Mouse (Mus musculus) heart, adult 2 months (tissue): ENCODE results near the gene 4930469K13Rik. TPM values are rescaled to one million over a fixed set of nuclear protein-coding genes. Genes with fewer than 3 reads are reported as not detected.

Experiments used
- DNase-seq, 2 experiments: peaks; one replicate each; pipeline ENCODE4 v3.0.0; 2021
- H3K27ac ChIP-seq: fragments of 200-600 bp; 2 replicates; pipeline ENCODE4 v1.8.1; 2022
- H3K27me3 ChIP-seq: fragments of 200-500 bp; 2 replicates; pipeline ENCODE4 v1.6.1; 2012; ENCODE audit warnings: mild to moderate bottlenecking, low read length, inconsistent platforms, mixed read lengths; ENCODE audit not compliant: control insufficient read depth, insufficient read depth
- H3K36me3 ChIP-seq: fragments of 200-500 bp; 2 replicates; pipeline ENCODE4 v1.6.1; 2012; ENCODE audit warnings: low read length, inconsistent platforms; ENCODE audit not compliant: control insufficient read depth, insufficient read depth
- H3K4me1 ChIP-seq: fragments of 200-500 bp; 2 replicates; pipeline ENCODE4 v1.6.1; 2011; ENCODE audit warnings: low read length; ENCODE audit not compliant: control insufficient read depth, insufficient read depth
- H3K4me3 ChIP-seq: fragments of 200-600 bp; 2 replicates; pipeline ENCODE4 v1.8.1; 2022
- H3K79me2 ChIP-seq: fragments of 200-500 bp; replicated peaks from 2 replicates; pipeline ENCODE4 v1.6.1; 2012; ENCODE audit warnings: mild to moderate bottlenecking, inconsistent platforms, low read length, moderate library complexity, mixed read lengths; ENCODE audit not compliant: control insufficient read depth, insufficient read depth
- H3K9ac ChIP-seq: fragments of 200-500 bp; 2 replicates; pipeline ENCODE4 v1.6.1; 2012; ENCODE audit warnings: low read depth, mild to moderate bottlenecking, control low read depth, inconsistent platforms, low read length, mixed read lengths
- CTCF ChIP-seq: fragments of 200-600 bp; IDR thresholded peaks from 2 replicates; pipeline ENCODE4 v1.8.1; 2022; ENCODE audit warnings: antibody characterized with exemption, mild to moderate bottlenecking, moderate library complexity
- EP300 ChIP-seq: fragments of 200-500 bp; IDR thresholded peaks from 2 replicates; pipeline ENCODE4 v1.6.1; 2011; ENCODE audit warnings: low read depth, low read length, control low read depth; ENCODE audit not compliant: insufficient read depth
- POLR2A ChIP-seq: fragments of 200-500 bp; IDR thresholded peaks from 2 replicates; pipeline ENCODE4 v1.6.1; 2011; ENCODE audit warnings: mild to moderate bottlenecking, low read depth, low read length, control low read depth; ENCODE audit not compliant: insufficient read depth
- WGBS: fragments of 180-500 bp; shearing (Covaris S2); methylation state at CpG from one replicate; pipeline ENCODE4 v1.1.7; 2018; 5-methylcytosine and 5-hydroxymethylcytosine counted together
- intact Hi-C: fragments of 180-260 bp; cut with DNase I; formaldehyde crosslinking; loops from one replicate; pipeline ENCODE4 v1.15.1; 2025
- polyA plus RNA-seq: library from polyadenylated mRNA; depleted of rRNA; stranded (reverse); fragments of >200 nt; gene quantifications from 2 replicates; pipeline ENCODE4 v1.2.3, GENCODE M21; 2012
- total RNA-seq, 2 experiments: library from RNA; stranded (reverse); gene quantifications; 2 replicates each; pipeline ENCODE4 v1.2.3; 2021

4930469K13Rik gene
- total and polyA plus RNA-seq, 3 experiments, result not detected

DNA sequence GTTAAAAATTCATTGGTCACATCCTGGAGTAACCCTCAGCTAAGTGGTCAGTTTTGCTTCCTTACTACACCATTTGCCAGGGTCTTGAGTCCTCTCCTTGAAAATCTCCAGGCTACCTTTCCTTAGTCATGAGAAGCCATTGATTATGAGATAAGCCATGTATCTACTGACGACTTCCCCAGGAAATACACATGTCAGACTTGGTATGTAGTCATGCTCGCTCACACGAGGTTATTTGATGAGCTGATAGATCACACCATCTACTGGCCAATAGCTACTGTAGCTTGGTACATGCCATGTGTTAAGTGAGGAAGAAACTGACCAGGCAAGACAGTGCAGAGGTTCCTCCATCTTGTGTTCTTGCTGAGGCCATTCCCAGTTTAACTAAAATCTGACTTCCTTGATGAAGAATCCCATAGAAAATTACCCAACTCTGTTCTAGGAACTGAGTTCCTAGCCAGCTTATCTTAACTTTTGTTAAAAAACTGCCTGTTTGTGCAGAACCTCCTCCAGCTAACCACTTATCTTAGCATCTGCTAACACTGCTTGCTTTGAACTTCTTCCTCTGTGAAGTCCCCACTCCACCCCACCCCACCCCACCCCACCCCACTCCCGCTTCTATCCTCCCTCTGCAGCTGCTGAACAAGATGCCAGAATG is 158.8 kb downstream of the 4930469K13Rik start:
- no peak for DNase-seq

DNA sequence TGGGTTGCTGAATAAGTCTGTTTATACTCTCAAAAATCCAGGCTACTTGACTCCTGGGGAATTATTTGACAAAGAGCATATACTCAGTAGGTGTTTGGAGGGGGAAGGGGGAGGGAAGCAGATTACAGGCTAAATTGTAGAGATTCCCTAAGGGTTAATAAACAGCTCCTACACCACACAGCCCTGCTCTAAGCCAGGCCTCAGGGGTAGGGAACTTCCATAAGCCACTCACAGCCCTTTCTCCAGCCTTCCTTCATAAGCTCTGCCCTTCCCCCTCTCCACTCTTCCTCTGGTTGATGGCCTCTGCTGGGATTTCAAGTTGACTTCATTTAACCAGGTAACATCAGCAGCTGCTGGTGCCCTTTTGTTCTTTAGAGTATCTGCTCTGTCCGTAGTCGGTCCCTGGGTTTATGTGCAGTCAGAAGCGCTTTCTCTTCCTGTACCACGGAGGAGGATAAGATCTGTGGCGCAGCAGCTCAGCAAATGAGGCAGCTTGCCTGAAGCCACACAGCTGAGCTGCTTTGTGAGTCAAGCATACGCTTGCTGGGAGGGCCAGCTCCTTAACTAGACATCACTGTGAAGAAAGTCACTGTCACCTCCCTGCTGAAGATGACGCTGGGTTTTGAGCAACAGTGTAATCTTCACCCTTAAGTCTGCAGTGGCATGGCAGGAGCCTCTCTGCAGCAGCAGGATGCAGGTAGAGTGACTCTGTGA is 159.6 kb downstream of the 4930469K13Rik start:
- H3K4me3 ChIP-seq, result no peak overlapping the region
- 54% methylated on average over 7 of the region's 7 CpGs for WGBS
- DNase-seq, result peak in 1 of 2 experiments; percentile 9
- TF ChIP-seq EP300 (no peak), CTCF (no peak), POLR2A (no peak)
- H3K27me3 ChIP-seq, result no peaks in the 10 kb centered on the region
- H3K27ac ChIP-seq, result no peak overlapping the region
- no peak overlapping the region for H3K9ac ChIP-seq
- H3K4me1 ChIP-seq, result no peaks in the 10 kb centered on the region
- intact Hi-C loops, result no loop called here
- no peaks in the 10 kb centered on the region for H3K79me2 ChIP-seq
- no peaks in the 10 kb centered on the region for H3K36me3 ChIP-seq

More for the DNA sequence above, 158.8 kb downstream of the 4930469K13Rik start:
- H3K4me1 ChIP-seq, result no peaks in the 10 kb centered on the region
- H3K27me3 ChIP-seq, result no peaks in the 10 kb centered on the region
- H3K4me3 ChIP-seq, result no peak overlapping the region
- H3K9ac ChIP-seq, result no peak overlapping the region
- H3K27ac ChIP-seq, result no peak overlapping the region
- intact Hi-C loops, result no loop called here
- WGBS, result 49% methylated on average over 4 of the region's 4 CpGs
- H3K36me3 ChIP-seq, result no peaks in the 10 kb centered on the region
- no peaks in the 10 kb centered on the region for H3K79me2 ChIP-seq
- TF ChIP-seq CTCF (no peak), EP300 (no peak), POLR2A (no peak)

DNA sequence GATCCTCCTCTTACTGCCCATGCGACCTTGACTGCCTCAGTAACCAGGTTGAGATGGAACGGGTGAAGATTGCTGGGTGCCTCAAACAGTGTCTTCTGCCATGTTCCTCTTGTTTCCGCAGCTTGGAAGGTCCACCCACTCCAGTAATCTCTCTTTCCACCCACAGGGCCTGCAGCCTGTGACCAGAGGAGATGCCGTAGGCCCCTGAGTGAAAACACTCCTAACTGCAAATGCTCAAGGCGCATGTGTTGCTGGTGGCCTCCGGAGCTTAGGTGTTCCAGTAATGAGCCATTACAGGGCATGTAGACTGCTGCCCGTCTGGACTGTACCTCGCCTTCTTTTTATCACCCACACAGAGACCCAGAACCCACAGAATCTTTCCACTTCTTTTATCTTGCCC is 160.7 kb downstream of the 4930469K13Rik start:
- Histone ChIP-seq H3K27ac (no peak overlapping the region), H3K9ac (no peak overlapping the region), H3K4me1 (no peaks in the 10 kb centered on the region), H3K36me3 (no peaks in the 10 kb centered on the region), H3K79me2 (no peaks in the 10 kb centered on the region), H3K27me3 (no peaks in the 10 kb centered on the region), H3K4me3 (no peak overlapping the region)
- WGBS, result 85% methylated on average over 8 of the region's 8 CpGs
- intact Hi-C loops, result no loop called here
- TF ChIP-seq CTCF, result no peak
- no peak for TF ChIP-seq POLR2A
- no peak for TF ChIP-seq EP300
- DNase-seq, result no peak

DNA sequence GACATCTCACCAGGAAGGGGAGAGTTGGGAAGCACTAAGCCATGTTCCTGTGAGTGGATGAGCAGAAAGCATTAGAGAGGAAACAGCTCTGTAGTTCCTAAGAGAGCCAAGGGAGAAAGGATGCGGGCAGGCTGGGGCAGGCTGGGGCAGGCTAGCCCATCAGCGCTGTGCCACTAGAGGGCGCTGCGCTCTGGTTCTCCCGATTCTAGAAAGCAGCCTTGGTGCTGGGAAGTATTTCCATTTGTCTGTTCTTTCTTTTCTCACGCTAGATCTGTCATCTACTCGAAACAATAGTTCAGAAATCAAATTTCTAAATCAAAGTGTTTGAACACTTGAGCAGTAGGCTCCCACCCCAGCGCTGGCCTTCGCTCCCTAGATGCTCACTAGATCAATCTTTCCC is 164.1 kb downstream of the 4930469K13Rik start:
- Histone ChIP-seq H3K9ac (no peak overlapping the region), H3K36me3 (no peaks in the 10 kb centered on the region), H3K4me3 (no peak overlapping the region), H3K4me1 (no peaks in the 10 kb centered on the region), H3K27me3 (no peaks in the 10 kb centered on the region), H3K27ac (no peak overlapping the region), H3K79me2 (no peaks in the 10 kb centered on the region)
- no peak for DNase-seq
- TF ChIP-seq CTCF (peak; percentile 42), EP300 (no peak)
- intact Hi-C loops, result no loop called here
- 56% methylated on average over 9 of the region's 9 CpGs for WGBS

DNA sequence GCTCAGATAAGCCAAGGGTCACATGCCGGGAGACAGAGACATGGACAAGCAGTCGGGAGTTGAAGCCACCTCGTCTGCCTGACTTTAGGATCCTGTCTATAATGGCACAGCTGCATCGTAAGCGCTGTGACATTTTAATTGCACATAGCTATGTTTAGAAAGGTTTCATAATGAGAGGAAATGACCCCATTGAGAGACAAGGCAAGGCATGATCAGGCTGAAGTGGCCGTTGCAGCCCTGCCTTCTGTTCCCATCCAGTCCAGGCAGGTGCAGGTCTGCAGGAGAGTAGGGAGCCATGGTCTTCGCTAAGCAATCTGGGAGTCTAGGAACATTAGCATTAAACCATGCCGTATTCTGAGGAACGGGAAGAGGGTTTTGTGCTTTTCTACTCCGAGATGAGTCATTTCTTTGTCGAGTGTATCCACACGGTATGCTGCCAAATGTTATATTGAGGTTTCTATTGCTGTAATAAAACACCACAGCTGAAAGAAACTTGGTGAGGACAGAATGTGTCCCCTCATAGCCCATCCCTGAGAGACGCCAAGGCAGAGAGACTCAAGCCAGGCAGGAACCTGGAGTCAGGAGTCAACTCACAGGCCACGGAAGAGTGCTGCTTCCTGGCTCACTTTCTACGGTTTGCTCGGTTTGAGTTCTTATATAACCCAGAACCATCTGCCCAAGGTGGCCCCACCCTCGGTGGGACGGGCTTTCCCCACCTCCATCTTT is 165.8 kb downstream of the 4930469K13Rik start:
- H3K4me1 ChIP-seq, result no peaks in the 10 kb centered on the region
- H3K4me3 ChIP-seq, result no peak overlapping the region
- H3K27me3 ChIP-seq, result no peaks in the 10 kb centered on the region
- 41% methylated on average over 18 of the region's 18 CpGs for WGBS
- intact Hi-C loops, result no loop called here
- no peak for DNase-seq
- no peaks in the 10 kb centered on the region for H3K79me2 ChIP-seq
- H3K27ac ChIP-seq, result no peak overlapping the region
- no peak overlapping the region for H3K9ac ChIP-seq
- no peaks in the 10 kb centered on the region for H3K36me3 ChIP-seq
- TF ChIP-seq EP300 (no peak), CTCF (no peak), POLR2A (no peak)
